Mouse (Mus musculus) forebrain, embryonic 13.5 days (tissue): Measurements from ENCODE around the gene 4930544G11Rik. TPM values are rescaled to one million over a fixed set of nuclear protein-coding genes. Genes with fewer than 3 reads are reported as not detected.

Experiments used
- ATAC-seq: fragments of 200-750 bp; cut with Nextera tagmentation; 2 replicates; pipeline ENCODE4 v1.8.0; 2017
- H3K27ac ChIP-seq: fragments of 300-500 bp; sonication (generic); 2 replicates; pipeline ENCODE4 v1.5.1; 2015; ENCODE audit warnings: inconsistent platforms, mild to moderate bottlenecking, moderate library complexity
- H3K27me3 ChIP-seq: fragments of 300-500 bp; sonication (generic); 2 replicates; pipeline ENCODE4 v1.6.1; 2015; ENCODE audit warnings: mild to moderate bottlenecking, inconsistent platforms
- H3K36me3 ChIP-seq: fragments of 300-500 bp; sonication (generic); 2 replicates; pipeline ENCODE4 v1.6.1; 2015; ENCODE audit warnings: mild to moderate bottlenecking, inconsistent platforms; ENCODE audit not compliant: poor library complexity, severe bottlenecking
- H3K4me1 ChIP-seq: fragments of 300-500 bp; sonication (generic); 2 replicates; pipeline ENCODE4 v1.6.1; 2015; ENCODE audit warnings: inconsistent platforms
- H3K4me2 ChIP-seq: fragments of 300-500 bp; sonication (generic); 2 replicates; pipeline ENCODE4 v1.6.1; 2015; ENCODE audit warnings: inconsistent platforms, mild to moderate bottlenecking, moderate library complexity
- H3K4me3 ChIP-seq: fragments of 300-500 bp; sonication (generic); 2 replicates; pipeline ENCODE4 v1.5.1; 2015; ENCODE audit warnings: mild to moderate bottlenecking, inconsistent platforms
- H3K9ac ChIP-seq: fragments of 300-500 bp; sonication (generic); 2 replicates; pipeline ENCODE4 v1.6.1; 2015; ENCODE audit warnings: mild to moderate bottlenecking, inconsistent platforms
- H3K9me3 ChIP-seq: fragments of 300-500 bp; sonication (generic); replicated peaks from 2 replicates; pipeline ENCODE4 v1.6.1; 2016; ENCODE audit warnings: inconsistent platforms
- WGBS: fragments of 180-500 bp; shearing (Covaris S2); methylation state at CpG from one replicate; pipeline ENCODE4 v1.1.7; 2015; 5-methylcytosine and 5-hydroxymethylcytosine counted together
- polyA plus RNA-seq: library from polyadenylated mRNA; unstranded; fragments of >200 nt; fragmentation: Nextera tagmentation; extraction: Ambion mirVana; gene quantifications from 2 replicates; pipeline ENCODE4 v1.2.1, GENCODE M21; 2015

Gene 4930544G11Rik
- polyA plus RNA-seq, 1 experiment from 2014 or later = not detected

DNA sequence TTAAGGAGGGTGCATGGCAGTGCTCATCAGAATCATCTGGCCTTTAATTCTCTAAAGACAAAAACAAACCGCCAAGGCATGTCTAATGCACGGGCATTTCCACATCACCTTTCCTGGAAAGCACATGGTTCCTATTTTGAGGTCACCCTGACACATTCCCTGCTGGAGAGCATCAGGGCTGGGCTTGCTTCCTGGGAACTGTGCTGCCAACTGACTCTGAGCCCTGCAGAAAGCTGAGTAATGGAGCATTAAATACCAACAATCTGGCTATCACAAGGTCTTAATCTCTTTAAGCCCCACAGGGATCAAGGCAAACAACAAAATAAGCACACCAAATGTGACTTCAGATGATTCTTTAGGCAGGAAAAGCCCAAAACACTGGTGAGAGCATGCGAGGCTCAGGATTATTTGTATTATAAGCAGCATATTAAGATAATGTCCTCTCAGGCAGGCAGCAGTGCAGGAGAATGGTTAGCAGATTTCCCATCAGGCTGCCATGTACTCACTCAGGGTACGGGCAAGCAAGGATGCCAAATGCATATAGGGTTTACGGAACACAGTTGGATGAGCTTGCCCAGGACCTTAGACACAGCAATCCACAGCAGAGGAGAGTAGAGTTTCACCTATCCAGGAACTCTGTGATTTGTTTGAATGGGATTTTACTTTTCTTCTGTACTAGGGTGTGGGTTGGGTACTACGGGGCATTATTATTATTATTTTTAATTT lies 17.1 kb downstream of the 4930544G11Rik start:
- Histone ChIP-seq H3K4me1 (no peaks in the 10 kb centered on the region), H3K9ac (no peak overlapping the region), H3K27ac (no peak overlapping the region), H3K36me3 (no peaks in the 10 kb centered on the region), H3K4me3 (no peak overlapping the region), H3K9me3 (no peaks in the 10 kb centered on the region), H3K27me3 (no peaks in the 10 kb centered on the region), H3K4me2 (no peak overlapping the region)
- 0 out of 2 replicates have a peak, but pooled peaks have one; percentile 50 for ATAC-seq
- 62% methylated on average over 6 of the region's 6 CpGs for WGBS

DNA sequence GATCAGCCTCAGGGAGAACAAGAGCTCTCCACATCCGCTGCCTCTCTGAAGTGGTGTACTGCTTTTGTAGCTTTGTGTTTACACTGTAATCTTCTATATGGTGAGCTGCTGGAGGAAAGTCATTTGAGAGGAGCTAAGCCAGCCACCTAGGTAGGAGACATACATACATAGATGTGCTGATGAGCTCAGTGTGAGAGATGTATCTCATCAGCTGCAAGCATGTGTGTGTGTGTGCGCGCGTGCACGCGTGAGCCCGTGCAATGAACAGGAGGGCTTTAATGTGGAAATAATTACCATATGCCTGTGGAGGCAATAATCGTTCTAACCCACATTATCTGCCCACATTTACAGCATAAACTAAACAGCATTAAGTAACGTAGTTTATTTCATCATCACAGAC lies 18.0 kb downstream of the 4930544G11Rik start:
- Histone ChIP-seq H3K4me2 (no peak overlapping the region), H3K9ac (no peak overlapping the region), H3K27ac (no peak overlapping the region), H3K9me3 (no peaks in the 10 kb centered on the region), H3K36me3 (no peaks in the 10 kb centered on the region), H3K27me3 (no peaks in the 10 kb centered on the region), H3K4me3 (no peak overlapping the region), H3K4me1 (no peaks in the 10 kb centered on the region)
- ATAC-seq = peak; percentile 51; the same call in 1 of the 2 replicates
- WGBS = 90% methylated on average over 9 of the region's 9 CpGs

DNA sequence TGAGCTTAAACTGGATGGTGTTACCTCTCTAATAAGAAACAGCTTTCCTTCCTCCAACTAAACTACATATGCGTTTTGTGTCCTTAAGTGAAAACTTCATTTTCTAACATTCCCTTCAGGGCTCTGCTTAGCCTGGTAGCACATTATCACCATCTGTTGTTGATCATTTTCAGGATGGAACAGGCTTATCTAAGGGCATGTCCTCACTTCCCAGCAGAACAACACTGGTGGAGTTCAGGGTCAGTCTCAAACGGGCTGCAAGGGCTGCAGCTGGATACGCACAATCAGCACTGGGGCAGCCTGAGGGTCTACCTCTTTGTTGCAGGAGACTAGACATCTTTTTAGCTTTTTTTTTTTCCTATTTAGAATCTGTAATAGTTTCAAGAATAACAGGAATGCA lies 39.7 kb downstream of the 4930544G11Rik start:
- no peak overlapping the region for H3K9ac ChIP-seq
- H3K4me1 ChIP-seq = no peaks in the 10 kb centered on the region
- no peak overlapping the region for H3K4me3 ChIP-seq
- ATAC-seq = no peak
- no peak overlapping the region for H3K4me2 ChIP-seq
- H3K9me3 ChIP-seq = no peaks in the 10 kb centered on the region
- 87% methylated on average over 3 of the region's 3 CpGs for WGBS
- H3K27ac ChIP-seq = no peak overlapping the region
- H3K36me3 ChIP-seq = no peaks in the 10 kb centered on the region
- H3K27me3 ChIP-seq = no peaks in the 10 kb centered on the region

DNA sequence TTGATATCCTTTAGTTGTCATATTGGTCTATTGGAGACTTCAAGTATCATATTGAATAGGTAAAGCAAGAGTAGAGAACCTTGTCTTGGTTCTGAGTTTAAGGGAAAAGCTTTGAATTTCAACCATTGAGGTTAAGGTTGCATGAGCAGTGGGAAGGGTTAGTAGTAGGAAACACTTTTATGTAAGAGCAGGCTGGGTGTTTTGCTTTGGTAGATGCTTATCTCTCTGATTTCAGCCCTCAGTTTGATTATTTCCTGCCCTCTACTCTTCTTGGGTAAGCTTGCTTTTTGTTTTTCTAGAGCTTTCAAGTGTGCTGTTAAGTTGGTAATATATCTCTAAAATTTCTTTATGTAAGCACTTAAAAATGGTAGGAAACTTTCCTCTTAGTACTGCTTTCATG lies 45.9 kb downstream of the 4930544G11Rik start:
- H3K4me3 ChIP-seq = no peak overlapping the region
- H3K27me3 ChIP-seq = no peaks in the 10 kb centered on the region
- no peaks in the 10 kb centered on the region for H3K9me3 ChIP-seq
- no peak overlapping the region for H3K4me2 ChIP-seq
- no peak for ATAC-seq
- no peaks in the 10 kb centered on the region for H3K4me1 ChIP-seq
- H3K9ac ChIP-seq = no peak overlapping the region
- no peak overlapping the region for H3K27ac ChIP-seq
- no peaks in the 10 kb centered on the region for H3K36me3 ChIP-seq

Other genes with a start within 250 kb of the 4930544G11Rik start
- 8.4 and 9.8 TPM in 2 replicates for gene Prdm5, start 173.6 kb upstream of the 4930544G11Rik start, polyA plus RNA-seq